Mouse (Mus musculus): ENCODE measurements around the gene 4930453N24Rik. TPM values are rescaled to one million over a fixed set of nuclear protein-coding genes. Genes with fewer than 3 reads are reported as not detected.

4930453N24Rik gene
- polyA plus RNA-seq, 1 experiment from 2014 or later, result 21.8 TPM

DNA sequence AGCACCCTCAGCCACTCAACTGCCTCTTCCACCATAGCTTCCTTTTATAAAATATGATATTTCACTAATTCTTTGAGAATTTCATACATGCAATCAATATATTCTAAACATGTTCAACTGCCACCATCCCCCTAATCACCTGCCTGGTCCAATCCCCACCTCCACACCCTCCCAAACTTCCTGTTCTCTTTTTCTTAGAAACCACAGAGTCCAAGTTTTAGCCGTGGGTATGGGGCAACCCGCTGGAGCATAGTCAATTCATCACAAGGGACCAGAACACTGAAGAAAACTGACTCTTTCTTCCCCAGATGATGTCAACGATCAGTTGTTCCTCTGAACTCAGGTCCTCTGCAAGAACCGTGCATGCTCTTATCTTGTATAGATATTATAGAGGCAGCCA lies 25.9 kb downstream of the 4930453N24Rik start:
- H3K4me1 ChIP-seq (replicated peaks; ENCODE audit: control insufficient read depth, insufficient read depth, low read length), result no peaks in the 10 kb centered on the region
- no peak for ATAC-seq (ENCODE audit: low read depth)
- H3K36me3 ChIP-seq (ENCODE audit: control insufficient read depth, insufficient read depth, low read length), result no peaks in the 10 kb centered on the region
- no peak overlapping the region for H3K27ac ChIP-seq (ENCODE audit: low read length)
- H3K4me2 ChIP-seq (ENCODE audit: low read depth, low read length), result no peak overlapping the region
- H3K9ac ChIP-seq (ENCODE audit: low read length), result no peak overlapping the region
- no peaks in the 10 kb centered on the region for H3K9me3 ChIP-seq (ENCODE audit: control insufficient read depth, low read length)
- H3K4me3 ChIP-seq (ENCODE audit: low read length), result no peak overlapping the region
- 65% methylated on average over 4 of the region's 4 CpGs for WGBS
- no peaks in the 10 kb centered on the region for H3K27me3 ChIP-seq (ENCODE audit: control insufficient read depth, insufficient read depth, low read depth, low read length)

DNA sequence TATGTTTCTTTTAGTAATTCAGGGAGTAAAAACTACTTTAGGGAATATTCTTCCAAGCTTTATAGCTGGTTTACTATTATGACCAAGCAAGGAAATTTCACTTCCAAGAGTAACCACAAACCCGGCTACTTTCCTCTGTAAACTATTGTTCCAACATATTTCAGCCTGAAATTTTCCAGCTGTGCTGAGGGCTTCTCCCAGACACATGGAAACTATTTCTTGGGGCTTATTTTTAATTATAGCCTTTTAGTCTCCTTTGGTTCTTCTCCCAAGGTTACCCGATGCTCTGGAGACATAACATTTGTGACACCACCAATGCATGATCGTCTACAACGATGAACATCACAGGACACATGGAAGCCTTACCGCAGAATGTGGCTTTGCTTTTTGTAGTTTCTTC lies 33.7 kb downstream of the 4930453N24Rik start:
- no peak for ATAC-seq (ENCODE audit: low read depth)
- Histone ChIP-seq H3K27me3 (ENCODE audit: control insufficient read depth, insufficient read depth, low read depth, low read length) (no peaks in the 10 kb centered on the region), H3K4me1 (replicated peaks; ENCODE audit: control insufficient read depth, insufficient read depth, low read length) (no peaks in the 10 kb centered on the region), H3K36me3 (ENCODE audit: control insufficient read depth, insufficient read depth, low read length) (no peaks in the 10 kb centered on the region), H3K4me2 (ENCODE audit: low read depth, low read length) (no peak overlapping the region), H3K4me3 (ENCODE audit: low read length) (no peak overlapping the region), H3K9me3 (ENCODE audit: control insufficient read depth, low read length) (no peaks in the 10 kb centered on the region), H3K9ac (ENCODE audit: low read length) (no peak overlapping the region), H3K27ac (ENCODE audit: low read length) (no peak overlapping the region)
- WGBS, result 70% methylated on average over 5 of the region's 5 CpGs

DNA sequence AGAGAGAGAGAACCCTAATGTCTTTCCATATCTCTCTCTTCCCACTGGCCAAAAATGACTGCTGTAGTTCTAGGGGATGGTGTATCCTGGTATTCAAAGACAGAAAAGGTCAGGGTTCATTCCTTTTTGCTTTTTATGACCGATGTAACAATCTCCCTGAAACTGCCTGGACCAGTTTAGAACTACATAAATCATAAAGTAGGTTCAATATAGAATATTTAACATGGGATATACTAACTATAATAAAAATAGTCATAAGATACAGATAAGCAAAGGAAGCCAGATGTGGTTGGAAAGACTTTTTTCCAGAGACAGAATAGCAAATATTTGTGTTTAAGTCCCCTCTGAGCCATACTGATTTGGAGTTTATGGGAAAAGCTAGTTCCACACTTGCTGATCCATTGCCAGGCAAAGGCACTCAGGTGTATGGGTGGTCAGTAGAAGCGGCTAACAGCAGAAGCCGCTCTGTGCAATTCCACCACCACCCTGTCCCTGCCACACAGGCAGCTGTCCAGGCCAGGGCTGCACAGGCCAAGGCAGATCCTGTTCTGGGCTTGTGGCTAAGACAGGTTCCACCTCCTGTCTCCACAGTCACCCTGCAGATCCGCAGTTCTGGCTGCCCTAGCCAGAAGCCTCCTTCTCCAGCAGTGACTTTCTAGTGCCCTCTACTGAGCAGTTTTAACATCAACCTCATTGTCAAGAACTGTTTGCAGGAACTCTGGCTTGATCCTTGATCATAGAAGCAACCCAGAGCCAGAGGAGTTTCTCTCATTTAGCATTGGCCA lies 47.5 kb downstream of the 4930453N24Rik start:
- 32% methylated on average over 4 of the region's 4 CpGs for WGBS
- no peak overlapping the region for H3K4me3 ChIP-seq (ENCODE audit: low read length)
- H3K9ac ChIP-seq (ENCODE audit: low read length), result no peak overlapping the region
- ATAC-seq (ENCODE audit: low read depth), result peak; percentile 60; the same call in 1 of the 2 replicates
- H3K4me2 ChIP-seq (ENCODE audit: low read depth, low read length), result no peak overlapping the region
- no peaks in the 10 kb centered on the region for H3K4me1 ChIP-seq (replicated peaks; ENCODE audit: control insufficient read depth, insufficient read depth, low read length)
- H3K27me3 ChIP-seq (ENCODE audit: control insufficient read depth, insufficient read depth, low read depth, low read length), result no peaks in the 10 kb centered on the region
- H3K9me3 ChIP-seq (ENCODE audit: control insufficient read depth, low read length), result no peaks in the 10 kb centered on the region
- no peaks in the 10 kb centered on the region for H3K36me3 ChIP-seq (ENCODE audit: control insufficient read depth, insufficient read depth, low read length)
- no peak overlapping the region for H3K27ac ChIP-seq (ENCODE audit: low read length)

DNA sequence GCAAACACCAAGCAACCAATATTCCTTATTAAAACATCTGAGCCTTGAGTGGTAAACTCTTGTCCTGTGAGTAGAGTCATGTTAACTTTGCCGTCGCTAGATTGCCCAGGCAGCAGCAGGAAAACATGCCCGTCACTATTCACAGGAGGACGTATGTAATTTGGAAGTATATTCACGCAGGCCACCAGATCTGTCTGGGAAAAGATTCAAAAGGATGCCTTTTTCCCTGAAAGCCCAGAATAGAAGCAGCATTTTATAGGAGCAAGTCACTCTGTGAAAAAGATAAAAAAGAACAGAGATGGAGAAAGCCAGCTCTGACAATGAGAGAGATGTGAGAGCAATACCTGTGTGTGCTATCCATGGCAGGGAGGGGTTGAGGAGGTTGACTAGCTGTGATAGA lies 49.4 kb downstream of the 4930453N24Rik start:
- WGBS, result 71% methylated on average over 5 of the region's 5 CpGs
- ATAC-seq (ENCODE audit: low read depth), result no peak
- Histone ChIP-seq H3K9ac (ENCODE audit: low read length) (no peak overlapping the region), H3K4me2 (ENCODE audit: low read depth, low read length) (no peak overlapping the region), H3K4me1 (replicated peaks; ENCODE audit: control insufficient read depth, insufficient read depth, low read length) (no peaks in the 10 kb centered on the region), H3K36me3 (ENCODE audit: control insufficient read depth, insufficient read depth, low read length) (no peaks in the 10 kb centered on the region), H3K27me3 (ENCODE audit: control insufficient read depth, insufficient read depth, low read depth, low read length) (no peaks in the 10 kb centered on the region), H3K27ac (ENCODE audit: low read length) (no peak overlapping the region), H3K9me3 (ENCODE audit: control insufficient read depth, low read length) (no peaks in the 10 kb centered on the region), H3K4me3 (ENCODE audit: low read length) (no peak overlapping the region)

DNA sequence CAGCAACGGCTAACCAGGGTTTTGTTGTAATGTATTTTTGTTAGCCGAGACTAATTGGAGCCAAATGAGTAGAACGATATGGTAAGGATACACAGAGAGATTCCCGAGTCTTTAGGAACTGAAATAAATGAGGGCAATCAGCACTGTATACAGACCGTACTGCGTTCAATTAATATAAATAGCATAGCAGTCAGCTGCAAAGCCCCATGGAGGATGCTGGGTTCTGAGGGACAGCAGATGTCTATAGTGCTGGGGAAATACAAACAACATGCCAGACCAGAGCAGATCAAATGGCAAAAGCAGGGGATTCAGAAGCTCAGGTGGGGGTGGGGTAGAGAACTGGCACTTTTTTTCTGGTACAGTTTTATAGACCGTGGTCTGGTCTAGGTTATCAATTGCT lies 51.9 kb downstream of the 4930453N24Rik start:
- H3K9me3 ChIP-seq (ENCODE audit: control insufficient read depth, low read length), result no peaks in the 10 kb centered on the region
- no peaks in the 10 kb centered on the region for H3K4me1 ChIP-seq (replicated peaks; ENCODE audit: control insufficient read depth, insufficient read depth, low read length)
- no peak overlapping the region for H3K9ac ChIP-seq (ENCODE audit: low read length)
- no peak overlapping the region for H3K4me3 ChIP-seq (ENCODE audit: low read length)
- no peak for ATAC-seq (ENCODE audit: low read depth)
- H3K36me3 ChIP-seq (ENCODE audit: control insufficient read depth, insufficient read depth, low read length), result no peaks in the 10 kb centered on the region
- no peaks in the 10 kb centered on the region for H3K27me3 ChIP-seq (ENCODE audit: control insufficient read depth, insufficient read depth, low read depth, low read length)
- 53% methylated on average over 7 of the region's 7 CpGs for WGBS
- no peak overlapping the region for H3K4me2 ChIP-seq (ENCODE audit: low read depth, low read length)
- no peak overlapping the region for H3K27ac ChIP-seq (ENCODE audit: low read length)

DNA sequence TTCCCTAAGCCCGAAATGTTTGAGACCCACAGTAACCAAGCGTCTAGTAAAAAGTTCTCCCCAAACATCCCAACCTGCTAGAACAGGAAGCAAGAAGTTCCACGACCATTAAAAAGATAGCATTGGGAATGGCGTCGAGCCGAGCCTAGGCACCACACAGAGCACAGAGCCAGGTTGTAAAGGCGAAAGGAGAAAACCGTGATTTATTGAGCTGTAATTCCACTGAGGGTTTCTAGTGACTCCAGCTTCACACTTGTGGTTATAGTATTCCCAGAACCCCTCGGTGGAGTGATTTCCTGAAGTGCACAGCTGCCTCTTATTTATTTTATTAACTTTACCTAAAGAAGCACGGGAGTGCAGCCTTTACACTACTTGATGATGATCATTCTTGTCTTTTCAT lies 53.1 kb downstream of the 4930453N24Rik start:
- no peaks in the 10 kb centered on the region for H3K36me3 ChIP-seq (ENCODE audit: control insufficient read depth, insufficient read depth, low read length)
- no peak overlapping the region for H3K9ac ChIP-seq (ENCODE audit: low read length)
- H3K4me2 ChIP-seq (ENCODE audit: low read depth, low read length), result no peak overlapping the region
- no peaks in the 10 kb centered on the region for H3K4me1 ChIP-seq (replicated peaks; ENCODE audit: control insufficient read depth, insufficient read depth, low read length)
- WGBS, result 77% methylated on average over 10 of the region's 10 CpGs
- no peaks in the 10 kb centered on the region for H3K27me3 ChIP-seq (ENCODE audit: control insufficient read depth, insufficient read depth, low read depth, low read length)
- H3K4me3 ChIP-seq (ENCODE audit: low read length), result no peak overlapping the region
- no peak overlapping the region for H3K27ac ChIP-seq (ENCODE audit: low read length)
- no peaks in the 10 kb centered on the region for H3K9me3 ChIP-seq (ENCODE audit: control insufficient read depth, low read length)
- no peak for ATAC-seq (ENCODE audit: low read depth)

DNA sequence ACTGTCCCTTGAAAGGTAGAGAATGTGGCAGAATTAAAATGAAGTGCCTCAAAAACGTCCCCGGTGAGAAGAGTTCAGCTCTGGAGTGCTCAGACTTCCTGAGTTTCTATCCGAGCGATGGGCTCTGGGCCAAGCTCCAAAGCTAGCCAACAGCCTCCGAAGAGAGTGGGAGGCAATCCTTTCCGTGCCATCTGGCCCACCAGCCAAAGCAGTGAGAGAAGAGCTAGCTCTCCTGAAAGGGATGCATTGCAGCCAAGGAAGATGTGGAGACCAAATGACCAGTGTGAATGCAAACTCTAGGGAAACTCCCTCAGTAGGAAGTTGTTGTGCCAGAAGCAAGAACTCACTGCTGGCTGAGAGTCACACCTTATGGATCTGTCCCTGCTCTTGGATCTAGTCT lies 59.1 kb downstream of the 4930453N24Rik start:
- no peak overlapping the region for H3K9ac ChIP-seq (ENCODE audit: low read length)
- no peaks in the 10 kb centered on the region for H3K4me1 ChIP-seq (replicated peaks; ENCODE audit: control insufficient read depth, insufficient read depth, low read length)
- H3K27me3 ChIP-seq (ENCODE audit: control insufficient read depth, insufficient read depth, low read depth, low read length), result no peaks in the 10 kb centered on the region
- H3K9me3 ChIP-seq (ENCODE audit: control insufficient read depth, low read length), result no peaks in the 10 kb centered on the region
- H3K4me2 ChIP-seq (ENCODE audit: low read depth, low read length), result no peak overlapping the region
- 39% methylated on average over 6 of the region's 6 CpGs for WGBS
- no peak for ATAC-seq (ENCODE audit: low read depth)
- H3K27ac ChIP-seq (ENCODE audit: low read length), result no peak overlapping the region
- no peaks in the 10 kb centered on the region for H3K36me3 ChIP-seq (ENCODE audit: control insufficient read depth, insufficient read depth, low read length)
- no peak overlapping the region for H3K4me3 ChIP-seq (ENCODE audit: low read length)

Other genes starting within 250 kb of the 4930453N24Rik start
- gene Csnka2ip, start 168.8 kb downstream of the 4930453N24Rik start, polyA plus RNA-seq (2015; fragmentation: Nextera tagmentation; extraction: Ambion mirVana), result not detected in 2 replicates
- 5.9 and 7.0 TPM in 2 replicates for gene Zfp654, start 80.5 kb upstream of the 4930453N24Rik start, polyA plus RNA-seq (2015; fragmentation: Nextera tagmentation; extraction: Ambion mirVana)
- gene Cggbp1, start 80.8 kb upstream of the 4930453N24Rik start, polyA plus RNA-seq (2015; fragmentation: Nextera tagmentation; extraction: Ambion mirVana), result 87.9 and 92.0 TPM in 2 replicates